Comparison of ENCODE assay signal across 1 mouse cellular context in the genomic region with DNA sequence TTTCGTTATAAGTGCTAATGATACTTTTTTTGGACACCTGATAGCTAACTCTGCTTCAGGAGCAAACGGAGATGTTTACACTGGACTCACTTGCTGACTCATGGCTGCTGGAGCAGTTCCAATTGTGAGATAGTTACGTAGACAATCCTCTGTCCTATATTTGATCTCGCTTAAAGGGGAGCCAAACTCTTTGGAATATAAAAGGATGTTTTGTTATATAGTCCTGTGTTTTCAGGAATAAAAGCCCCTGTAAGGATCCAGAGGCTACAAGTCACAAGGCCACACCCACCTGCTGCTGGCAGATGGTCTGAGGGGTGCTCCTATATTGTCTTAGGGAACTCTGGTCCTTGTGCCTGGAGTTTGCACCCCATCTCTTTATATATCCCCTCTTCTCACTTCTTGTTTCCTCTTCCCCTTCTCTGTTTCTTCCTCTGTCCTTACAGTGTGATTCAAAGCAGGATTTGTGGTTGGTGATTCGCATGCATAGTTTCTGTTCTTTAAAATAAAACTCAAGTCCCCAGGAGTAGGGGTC.
TF ChIP-seq lines count a peak whose summit lies in the region.

No protein-coding gene starts in this region.

TF ChIP-seq in CH12.LX, 34 proteins besides CTCF, POLR2A, EP300 and RAD21 (continued from another document):
- TF ChIP-seq PAX5 (IDR thresholded peaks at IDR 0.05; ENCODE audit: low read length) = no peak
- peak; percentile 36; the same call in 1 of the 2 replicates for TF ChIP-seq MAFK (IDR thresholded peaks at IDR 0.05; ENCODE audit: insufficient replicate concordance, low read length)
- no peak for TF ChIP-seq NELFE (IDR thresholded peaks at IDR 0.05; ENCODE audit: low read depth, low read length)
- TF ChIP-seq BHLHE40 (IDR thresholded peaks at IDR 0.05; ENCODE audit: low read depth, low read length) = peak; percentile 60
- TF ChIP-seq ELF1 (IDR thresholded peaks at IDR 0.05; ENCODE audit: low read depth, low read length) = no peak; the same call in 1 of the 2 replicates
- peak; percentile 96 for TF ChIP-seq IRF4 (IDR thresholded peaks at IDR 0.05; ENCODE audit: low read depth, low read length)
- TF ChIP-seq JUN (IDR thresholded peaks at IDR 0.05; ENCODE audit: insufficient read depth, low read depth, low read length) = peak; percentile 67
- peak; percentile 47; the same call in 1 of the 2 replicates for TF ChIP-seq CHD2 (IDR thresholded peaks at IDR 0.05; ENCODE audit: low read length)
- TF ChIP-seq ZNF384 (IDR thresholded peaks at IDR 0.05; ENCODE audit: low read depth, low read length) = no peak
